Mouse (Mus musculus): Measurements from ENCODE around the gene Ccdc106.

The Ccdc106 gene

DNA sequence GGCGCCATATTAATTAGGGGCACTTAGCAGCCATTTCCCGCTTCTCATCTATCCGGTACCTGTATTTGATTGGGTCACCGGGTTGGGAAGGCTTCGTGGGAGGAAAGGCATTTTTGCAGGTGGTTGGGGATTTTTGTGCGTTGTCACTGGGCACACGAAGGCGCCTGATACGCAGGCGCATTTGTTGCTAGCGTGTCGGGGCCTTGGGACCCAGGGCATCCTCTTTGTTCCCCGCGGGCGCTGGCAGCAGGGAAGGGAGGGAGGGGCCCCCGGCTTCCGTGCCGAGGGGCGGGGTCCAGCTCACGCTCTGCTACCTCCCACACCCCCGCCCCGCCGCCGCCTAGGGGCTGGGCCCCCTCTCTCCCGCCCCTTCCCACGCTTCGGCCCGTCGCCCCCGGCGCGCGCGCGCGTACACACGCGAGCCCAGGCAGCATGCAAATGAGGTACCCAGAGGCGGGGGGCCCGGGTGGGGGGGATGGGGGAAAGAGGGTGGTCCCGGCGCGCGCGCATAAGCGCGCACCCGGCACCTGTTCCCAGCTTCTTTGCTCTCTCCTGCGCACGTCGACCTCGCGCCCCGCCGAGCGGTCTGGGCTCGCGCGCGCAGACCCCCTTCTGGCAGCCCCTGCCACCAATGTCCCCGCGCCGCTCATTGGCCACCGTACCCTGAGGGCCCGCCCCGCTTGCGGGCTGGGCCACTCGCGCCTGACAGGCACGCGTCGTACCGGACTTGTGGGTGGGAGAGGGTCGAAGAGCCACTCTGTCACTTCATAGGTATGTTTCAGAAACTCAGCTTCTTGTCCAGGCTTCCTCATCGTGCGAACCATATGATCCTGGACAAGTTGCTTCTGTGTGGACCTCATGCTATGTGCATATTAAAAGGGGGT lies 5.0 kb upstream of the Ccdc106 start, which contains the start of gene Gm44973:
Gene Gm44973 (plus strand): TSS at position 379 of the 884 bp plus-strand sequence.
- DNase-seq (ENCODE audit: low read depth): peak; percentile 98

GRCm38 (mm10) chr7:5016057-5016456 lies 4.3 kb upstream of the Ccdc106 start:
- DNase-seq (ENCODE audit: low read depth): no peak

DNA sequence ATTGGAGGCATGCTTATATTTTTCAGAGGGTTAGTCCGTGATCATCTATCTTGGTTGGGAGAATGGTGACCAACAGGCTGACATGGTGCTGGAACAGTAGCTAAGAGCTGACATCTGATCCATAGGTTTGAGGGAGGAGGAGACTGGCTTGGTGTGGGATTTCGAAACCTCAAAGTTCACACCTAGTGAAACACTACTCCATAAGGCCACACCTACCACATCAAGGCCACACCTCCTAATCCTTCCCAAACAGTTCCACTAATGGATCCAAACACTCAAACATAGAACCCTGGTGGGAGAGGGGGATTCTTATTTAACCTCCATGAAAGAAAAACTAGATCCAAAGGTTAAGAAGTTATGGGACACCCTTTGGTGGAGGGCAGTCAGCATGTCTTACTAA lies 3.4 kb upstream of the Ccdc106 start:
- peak; percentile 26 for DNase-seq (ENCODE audit: low read depth)

DNA sequence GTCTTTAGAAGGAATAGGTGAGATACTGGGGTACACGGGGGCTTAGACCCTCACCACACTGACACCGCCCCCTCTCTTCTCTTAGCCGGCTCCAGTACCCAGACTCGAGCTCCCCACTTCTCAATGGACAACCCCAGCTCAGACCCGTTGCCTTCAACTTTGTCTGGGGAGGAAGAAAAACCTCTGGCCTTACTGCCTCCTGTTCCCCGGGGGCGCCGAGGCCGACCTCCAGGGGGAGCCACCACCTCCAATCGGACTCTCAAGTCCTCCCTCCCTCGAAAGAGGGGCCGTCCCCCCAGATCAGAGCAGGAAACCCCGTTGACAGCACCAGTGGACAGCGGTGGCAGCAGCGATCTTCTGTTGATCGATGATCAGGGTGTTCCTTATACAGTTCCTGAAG lies 3.0 kb upstream of the Ccdc106 start:
- peak; percentile 25 for DNase-seq (ENCODE audit: low read depth)

DNA sequence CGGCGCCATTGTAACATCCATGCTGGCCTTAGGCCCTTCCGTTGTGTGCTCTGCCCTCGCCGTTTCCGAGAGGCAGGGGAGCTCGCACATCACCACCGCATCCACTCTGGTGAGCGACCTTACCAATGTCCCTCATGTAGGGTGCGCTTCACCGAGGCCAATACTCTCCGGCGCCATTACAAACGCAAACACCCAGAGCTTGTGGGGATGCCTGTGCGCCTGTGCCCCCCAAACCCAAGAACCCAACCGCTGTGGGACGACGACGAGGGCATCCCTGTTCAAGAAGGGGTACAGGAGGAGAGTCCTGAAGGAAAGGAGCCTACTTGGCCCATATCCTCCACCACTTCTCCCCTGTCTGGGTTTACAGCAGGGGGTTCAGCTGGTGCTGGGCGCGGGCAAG lies 2.4 kb upstream of the Ccdc106 start:
- DNase-seq (ENCODE audit: low read depth): no peak

- DNase-seq (ENCODE audit: low read depth): peak; percentile 34
Measured at GRCm38 (mm10) chr7:5019576-5019975, 777 bp upstream of the Ccdc106 start.

- no peak for DNase-seq (ENCODE audit: low read depth)
Measured at GRCm38 (mm10) chr7:5020685-5021084, 332 bp downstream of the Ccdc106 start.

GRCm38 (mm10) chr7:5021197-5021596 lies 844 bp downstream of the Ccdc106 start:
- DNase-seq (ENCODE audit: low read depth): peak; percentile 14

DNA sequence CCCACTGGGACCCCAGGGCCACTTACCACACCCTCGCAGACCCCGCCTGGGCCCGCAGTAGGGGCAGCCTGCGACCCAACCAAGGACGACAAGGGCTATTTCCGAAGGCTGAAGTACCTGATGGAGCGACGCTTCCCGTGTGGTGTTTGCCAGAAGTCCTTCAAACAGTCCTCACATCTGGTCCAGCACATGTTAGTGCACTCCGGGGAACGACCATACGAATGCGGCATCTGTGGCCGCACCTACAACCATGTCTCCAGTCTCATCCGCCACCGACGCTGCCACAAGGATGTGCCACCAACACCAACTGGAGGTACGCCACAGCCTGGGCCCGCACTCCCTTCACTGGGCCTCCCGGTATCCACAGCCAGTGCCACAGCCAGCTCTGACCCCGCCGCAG lies 9.2 kb downstream of the Ccdc106 start:
- DNase-seq (ENCODE audit: low read depth): no peak

GRCm38 (mm10) chr7:5029946-5030345 lies 9.6 kb downstream of the Ccdc106 start:
- no peak for DNase-seq (ENCODE audit: low read depth)

DNA sequence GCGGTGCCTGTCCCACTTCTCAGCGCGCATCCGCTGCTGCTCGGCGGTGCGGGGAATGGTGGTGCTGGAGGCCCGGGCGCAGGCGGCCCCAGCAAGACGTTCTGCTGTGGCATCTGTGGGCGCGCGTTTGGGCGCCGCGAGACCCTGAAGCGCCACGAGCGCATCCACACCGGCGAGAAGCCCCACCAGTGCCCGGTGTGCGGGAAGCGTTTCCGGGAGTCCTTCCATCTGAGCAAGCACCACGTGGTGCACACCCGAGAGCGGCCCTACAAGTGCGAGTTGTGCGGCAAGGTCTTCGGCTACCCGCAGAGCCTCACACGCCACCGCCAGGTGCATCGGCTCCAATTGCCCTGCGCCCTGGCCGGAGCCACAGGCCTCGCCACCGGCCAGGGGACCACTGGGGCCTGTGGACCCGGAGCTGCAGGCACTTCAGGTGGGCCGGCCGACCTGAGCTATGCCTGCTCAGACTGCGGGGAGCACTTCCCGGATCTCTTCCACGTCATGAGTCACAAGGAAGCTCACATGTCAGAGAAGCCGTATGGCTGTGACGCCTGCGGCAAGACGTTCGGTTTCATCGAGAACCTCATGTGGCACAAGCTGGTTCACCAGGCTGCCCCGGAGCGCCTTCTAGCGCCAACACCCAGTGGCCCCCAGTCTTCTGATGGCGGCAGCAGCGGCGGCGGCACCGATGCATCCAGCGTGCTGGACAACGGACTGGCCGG lies 10.4 kb downstream of the Ccdc106 start:
- no peak for DNase-seq (ENCODE audit: low read depth)

- DNase-seq (ENCODE audit: low read depth): no peak
Measured at GRCm38 (mm10) chr7:5031496-5031895, 11.1 kb downstream of the Ccdc106 start.

- no peak for DNase-seq (ENCODE audit: low read depth)
Measured at GRCm38 (mm10) chr7:5033818-5034217, 13.5 kb downstream of the Ccdc106 start, which contains the start of gene 4632433K11Rik. 4632433K11Rik (plus strand) TSS chr7:5034118.

GRCm38 (mm10) chr7:5035628-5036027 lies 15.3 kb downstream of the Ccdc106 start:
- no peak for DNase-seq (ENCODE audit: low read depth)

DNA sequence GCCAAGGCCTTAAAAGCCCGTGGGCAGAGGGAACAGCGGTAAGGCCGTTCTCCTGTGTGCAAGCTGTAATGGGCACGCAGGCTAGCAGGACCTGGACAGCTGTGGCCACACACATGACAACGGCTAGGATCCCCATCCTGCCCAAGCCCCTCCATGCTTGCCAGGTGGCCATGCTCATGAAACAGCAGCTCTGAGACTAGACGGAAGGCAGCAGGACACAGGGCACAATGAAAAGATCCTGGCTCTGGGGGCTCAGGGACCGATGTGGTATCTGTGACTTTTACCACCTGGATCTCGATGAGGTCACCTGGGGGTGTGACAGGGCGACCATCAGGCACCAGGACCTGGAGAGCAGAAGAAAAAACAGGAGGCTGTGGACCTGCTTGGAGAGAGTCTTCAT lies 15.8 kb downstream of the Ccdc106 start:
- no peak for DNase-seq (ENCODE audit: low read depth)

- DNase-seq (ENCODE audit: low read depth): no peak
Measured at GRCm38 (mm10) chr7:5037026-5037425, 16.7 kb downstream of the Ccdc106 start.

- DNase-seq (ENCODE audit: low read depth): no peak
Measured at GRCm38 (mm10) chr7:5037467-5037866, 17.1 kb downstream of the Ccdc106 start.

GRCm38 (mm10) chr7:5038109-5038732 lies 17.9 kb downstream of the Ccdc106 start, which contains the start of gene Zfp784:
Zfp784 (minus strand) TSS chr7:5038446.
- DNase-seq (ENCODE audit: low read depth): peak; percentile 96

DNA sequence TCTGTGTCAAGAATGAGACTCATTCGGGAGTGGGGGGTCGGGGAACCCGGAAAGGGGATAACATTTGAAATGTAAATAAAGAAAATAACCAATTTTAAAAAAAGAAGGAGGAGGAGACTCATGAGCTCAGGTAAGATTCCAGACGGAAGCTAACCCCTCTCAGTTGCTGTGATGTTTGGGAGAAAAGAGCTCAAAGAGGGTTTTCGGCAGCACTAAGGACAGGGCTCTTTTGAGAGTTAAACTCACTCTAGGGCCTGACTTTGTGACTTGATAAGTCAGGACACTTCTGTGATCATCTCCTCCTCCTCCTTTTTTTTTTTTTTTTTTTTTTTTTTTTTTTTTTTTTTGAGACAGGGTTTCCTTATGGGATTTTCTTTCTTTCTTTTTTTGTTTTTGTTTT lies 18.6 kb downstream of the Ccdc106 start:
- DNase-seq (ENCODE audit: low read depth): no peak

DNA sequence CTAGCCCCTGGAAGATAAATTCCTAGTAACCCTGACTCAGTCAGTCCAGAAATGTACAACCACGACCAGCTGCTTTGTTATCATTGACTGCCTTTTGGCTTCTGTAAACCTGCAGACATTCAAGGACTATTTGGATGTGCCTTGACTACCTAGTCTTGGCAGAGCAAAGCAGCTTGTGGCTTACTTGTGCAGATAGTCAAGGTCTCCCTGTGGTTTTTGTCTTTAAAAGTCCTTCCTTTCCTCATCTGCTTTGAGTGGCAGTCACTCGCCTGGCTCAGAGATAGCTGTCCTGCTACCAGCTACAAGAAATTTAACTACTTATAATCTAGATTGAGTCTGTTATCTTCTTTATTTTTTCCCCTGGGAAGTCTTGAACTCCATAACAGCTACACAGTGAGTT lies 24.6 kb downstream of the Ccdc106 start:
- DNase-seq (ENCODE audit: low read depth): no peak

GRCm38 (mm10) chr7:5046112-5046511 lies 25.8 kb downstream of the Ccdc106 start:
- no peak for DNase-seq (ENCODE audit: low read depth)

DNA sequence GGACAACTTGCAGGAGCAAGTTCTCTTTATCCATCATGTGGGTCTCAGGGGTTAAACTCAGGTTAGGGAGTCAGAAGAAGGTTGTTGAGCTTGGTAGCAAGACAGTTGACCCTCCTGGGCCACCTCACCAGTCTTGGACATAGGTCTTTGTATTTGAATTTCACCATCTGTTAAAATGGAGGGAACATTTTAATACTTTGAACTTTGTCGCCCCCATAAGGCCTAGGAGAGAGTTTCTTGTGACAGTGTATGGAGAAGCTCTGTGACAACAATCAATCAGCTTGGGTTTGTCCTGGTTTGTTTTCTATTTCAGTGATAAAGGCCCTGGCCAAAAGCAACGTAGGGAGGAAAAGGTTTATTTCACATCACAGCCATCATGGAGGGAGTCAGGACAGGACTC lies 27.0 kb downstream of the Ccdc106 start:
- peak; percentile 78 for DNase-seq (ENCODE audit: low read depth)

All from induced T-regulatory cell, adult 2 months (primary cell).